Mouse (Mus musculus): ENCODE measurements at regions not wholly inside any gene's neighbourhood (a gene's known extent, or its start where the extent isn't known, plus 50 kb on each side); places are given as distances from the start of the nearest gene placed in this dataset.

GRCm38 (mm10) chr10:67673450-67673849 lies 124.7 kb upstream of the Ado start:
- WGBS = 74% methylated on average over 8 of the region's 8 CpGs
- TF ChIP-seq POLR2A (IDR thresholded peaks at IDR 0.05; ENCODE audit: low read depth, low read length) (no peak), CTCF (IDR thresholded peaks at IDR 0.05; ENCODE audit: extremely low read depth, insufficient read length, insufficient replicate concordance, low read depth, low read length) (no peak)

GRCm38 (mm10) chr10:67672281-67672680 lies 123.5 kb upstream of the Ado start:
- no peaks in the 10 kb centered on the region for H3K4me1 ChIP-seq (ENCODE audit: control insufficient read depth, insufficient read depth, insufficient read length, low read length)
- H3K4me3 ChIP-seq (ENCODE audit: low read depth, low read length) = no peak overlapping the region
- H3K27ac ChIP-seq (ENCODE audit: insufficient read depth, low read depth, low read length) = no peak overlapping the region
- no peak for TF ChIP-seq CTCF (IDR thresholded peaks at IDR 0.05; ENCODE audit: extremely low read depth, insufficient read length, insufficient replicate concordance, low read depth, low read length)
- TF ChIP-seq POLR2A (IDR thresholded peaks at IDR 0.05; ENCODE audit: low read depth, low read length) = no peak
- H3K27me3 ChIP-seq (ENCODE audit: control insufficient read depth, insufficient read depth, low read length) = no peaks in the 10 kb centered on the region
- WGBS = 78% methylated on average over 8 of the region's 8 CpGs
- H3K36me3 ChIP-seq (ENCODE audit: control insufficient read depth, insufficient read depth, low read length) = no peaks in the 10 kb centered on the region

More at GRCm38 (mm10) chr10:67673450-67673849, 124.7 kb upstream of the Ado start:
- Histone ChIP-seq H3K4me3 (ENCODE audit: low read depth, low read length) (no peak overlapping the region), H3K36me3 (ENCODE audit: control insufficient read depth, insufficient read depth, low read length) (no peaks in the 10 kb centered on the region), H3K4me1 (ENCODE audit: control insufficient read depth, insufficient read depth, insufficient read length, low read length) (no peaks in the 10 kb centered on the region), H3K27ac (ENCODE audit: insufficient read depth, low read depth, low read length) (no peak overlapping the region), H3K27me3 (ENCODE audit: control insufficient read depth, insufficient read depth, low read length) (no peaks in the 10 kb centered on the region)

GRCm38 (mm10) chr10:67669066-67669465 lies 120.3 kb upstream of the Ado start:
- WGBS = 96% methylated on average over 2 of the region's 2 CpGs
- Histone ChIP-seq H3K4me1 (ENCODE audit: control insufficient read depth, insufficient read depth, insufficient read length, low read length) (no peaks in the 10 kb centered on the region), H3K27ac (ENCODE audit: insufficient read depth, low read depth, low read length) (no peak overlapping the region), H3K36me3 (ENCODE audit: control insufficient read depth, insufficient read depth, low read length) (no peaks in the 10 kb centered on the region), H3K4me3 (ENCODE audit: low read depth, low read length) (no peak overlapping the region), H3K27me3 (ENCODE audit: control insufficient read depth, insufficient read depth, low read length) (no peaks in the 10 kb centered on the region)
- TF ChIP-seq POLR2A (IDR thresholded peaks at IDR 0.05; ENCODE audit: low read depth, low read length) (no peak), CTCF (IDR thresholded peaks at IDR 0.05; ENCODE audit: extremely low read depth, insufficient read length, insufficient replicate concordance, low read depth, low read length) (no peak)

GRCm38 (mm10) chr10:67663028-67663427 lies 114.3 kb upstream of the Ado start:
- 62% methylated on average over 3 of the region's 3 CpGs for WGBS
- no peaks in the 10 kb centered on the region for H3K4me1 ChIP-seq (ENCODE audit: control insufficient read depth, insufficient read depth, insufficient read length, low read length)
- H3K27me3 ChIP-seq (ENCODE audit: control insufficient read depth, insufficient read depth, low read length) = no peaks in the 10 kb centered on the region
- no peaks in the 10 kb centered on the region for H3K36me3 ChIP-seq (ENCODE audit: control insufficient read depth, insufficient read depth, low read length)
- no peak overlapping the region for H3K27ac ChIP-seq (ENCODE audit: insufficient read depth, low read depth, low read length)
- H3K4me3 ChIP-seq (ENCODE audit: low read depth, low read length) = no peak overlapping the region
- TF ChIP-seq CTCF (IDR thresholded peaks at IDR 0.05; ENCODE audit: extremely low read depth, insufficient read length, insufficient replicate concordance, low read depth, low read length) = no peak
- no peak for TF ChIP-seq POLR2A (IDR thresholded peaks at IDR 0.05; ENCODE audit: low read depth, low read length)

- TF ChIP-seq POLR2A (IDR thresholded peaks at IDR 0.05; ENCODE audit: low read depth, low read length) = no peak
- no peak for TF ChIP-seq CTCF (IDR thresholded peaks at IDR 0.05; ENCODE audit: extremely low read depth, insufficient read length, insufficient replicate concordance, low read depth, low read length)
- Histone ChIP-seq H3K36me3 (ENCODE audit: control insufficient read depth, insufficient read depth, low read length) (no peaks in the 10 kb centered on the region), H3K4me3 (ENCODE audit: low read depth, low read length) (no peak overlapping the region), H3K27ac (ENCODE audit: insufficient read depth, low read depth, low read length) (no peak overlapping the region), H3K27me3 (ENCODE audit: control insufficient read depth, insufficient read depth, low read length) (no peaks in the 10 kb centered on the region), H3K4me1 (ENCODE audit: control insufficient read depth, insufficient read depth, insufficient read length, low read length) (no peaks in the 10 kb centered on the region)
- 63% methylated on average over 4 of the region's 4 CpGs for WGBS
Measured at GRCm38 (mm10) chr10:67661666-67662065, 112.9 kb upstream of the Ado start.

GRCm38 (mm10) chr10:67658005-67658545 lies 109.3 kb upstream of the Ado start:
- no peak overlapping the region for H3K4me3 ChIP-seq (ENCODE audit: low read depth, low read length)
- H3K27me3 ChIP-seq (ENCODE audit: control insufficient read depth, insufficient read depth, low read length) = no peaks in the 10 kb centered on the region
- TF ChIP-seq POLR2A (IDR thresholded peaks at IDR 0.05; ENCODE audit: low read depth, low read length) = no peak
- no peak for TF ChIP-seq CTCF (IDR thresholded peaks at IDR 0.05; ENCODE audit: extremely low read depth, insufficient read length, insufficient replicate concordance, low read depth, low read length)
- no peaks in the 10 kb centered on the region for H3K4me1 ChIP-seq (ENCODE audit: control insufficient read depth, insufficient read depth, insufficient read length, low read length)
- H3K36me3 ChIP-seq (ENCODE audit: control insufficient read depth, insufficient read depth, low read length) = no peaks in the 10 kb centered on the region
- 58% methylated on average over 4 of the region's 4 CpGs for WGBS
- no peak overlapping the region for H3K27ac ChIP-seq (ENCODE audit: insufficient read depth, low read depth, low read length)

GRCm38 (mm10) chr10:67657305-67657704 lies 108.5 kb upstream of the Ado start:
- Histone ChIP-seq H3K36me3 (ENCODE audit: control insufficient read depth, insufficient read depth, low read length) (no peaks in the 10 kb centered on the region), H3K4me1 (ENCODE audit: control insufficient read depth, insufficient read depth, insufficient read length, low read length) (no peaks in the 10 kb centered on the region), H3K27ac (ENCODE audit: insufficient read depth, low read depth, low read length) (no peak overlapping the region), H3K4me3 (ENCODE audit: low read depth, low read length) (no peak overlapping the region), H3K27me3 (ENCODE audit: control insufficient read depth, insufficient read depth, low read length) (no peaks in the 10 kb centered on the region)
- no peak for TF ChIP-seq POLR2A (IDR thresholded peaks at IDR 0.05; ENCODE audit: low read depth, low read length)
- no peak for TF ChIP-seq CTCF (IDR thresholded peaks at IDR 0.05; ENCODE audit: extremely low read depth, insufficient read length, insufficient replicate concordance, low read depth, low read length)
- 60% methylated on average over 2 of the region's 2 CpGs for WGBS

Measured in small intestine, adult 2 months (tissue).